Mouse (Mus musculus) ES-CJ7 (cell line): ENCODE results near the gene Lcorl.

Source experiments
- DNase-seq: peaks from one replicate; pipeline ENCODE4 v3.0.0; 2011; ENCODE audit warnings: low read depth, low spot score

Lcorl gene

GRCm38 (mm10) chr5:45709653-45710052 is 147.8 kb downstream of the Lcorl start:
- DNase-seq, result no peak

- no peak for DNase-seq
These were observed 150.6 kb downstream of the Lcorl start for GRCm38 (mm10) chr5:45706811-45707210.

- DNase-seq, result no peak
These were observed 165.7 kb downstream of the Lcorl start for GRCm38 (mm10) chr5:45691678-45692077.

- DNase-seq, result no peak
These were observed 166.6 kb downstream of the Lcorl start for GRCm38 (mm10) chr5:45690802-45691201.

GRCm38 (mm10) chr5:45689152-45689551 is 168.3 kb downstream of the Lcorl start:
- no peak for DNase-seq

- no peak for DNase-seq
These were observed 171.2 kb downstream of the Lcorl start for GRCm38 (mm10) chr5:45686223-45686622.

- no peak for DNase-seq
These were observed 172.2 kb downstream of the Lcorl start for GRCm38 (mm10) chr5:45685243-45685642.

GRCm38 (mm10) chr5:45683388-45683787 is 174.0 kb downstream of the Lcorl start:
- DNase-seq, result no peak

- no peak for DNase-seq
These were observed 177.5 kb downstream of the Lcorl start for GRCm38 (mm10) chr5:45679955-45680354.

- DNase-seq, result no peak
These were observed 179.8 kb downstream of the Lcorl start for GRCm38 (mm10) chr5:45677639-45678038.

GRCm38 (mm10) chr5:45675032-45675431 is 182.4 kb downstream of the Lcorl start:
- DNase-seq, result no peak

GRCm38 (mm10) chr5:45670894-45671494 is 186.4 kb downstream of the Lcorl start:
- no peak for DNase-seq

GRCm38 (mm10) chr5:45670280-45670670 is 187.1 kb downstream of the Lcorl start:
- DNase-seq, result no peak

- peak; percentile 99 for DNase-seq
These were observed 187.7 kb downstream of the Lcorl start, which contains the start of gene Ncapg for GRCm38 (mm10) chr5:45669598-45670279. Ncapg (plus strand) TSS chr5:45669919.

- DNase-seq, result no peak
These were observed 188.2 kb downstream of the Lcorl start for GRCm38 (mm10) chr5:45669234-45669597.

GRCm38 (mm10) chr5:45668831-45669230 is 188.6 kb downstream of the Lcorl start:
- DNase-seq, result peak; percentile 9

GRCm38 (mm10) chr5:45668324-45668723 is 189.1 kb downstream of the Lcorl start:
- peak; percentile 47 for DNase-seq

- peak; percentile 44 for DNase-seq
These were observed 199.0 kb downstream of the Lcorl start for GRCm38 (mm10) chr5:45658406-45658805.

GRCm38 (mm10) chr5:45651026-45651703 is 206.2 kb downstream of the Lcorl start:
- DNase-seq, result no peak
